Mouse (Mus musculus): Measurements from ENCODE around the gene Olfr1162.
"Not testable (repeated sequence)": the region's sequence is repeated elsewhere in the genome, so short reads cannot be mapped to it uniquely, and the experiment has no call there.

Olfr1162 gene

DNA sequence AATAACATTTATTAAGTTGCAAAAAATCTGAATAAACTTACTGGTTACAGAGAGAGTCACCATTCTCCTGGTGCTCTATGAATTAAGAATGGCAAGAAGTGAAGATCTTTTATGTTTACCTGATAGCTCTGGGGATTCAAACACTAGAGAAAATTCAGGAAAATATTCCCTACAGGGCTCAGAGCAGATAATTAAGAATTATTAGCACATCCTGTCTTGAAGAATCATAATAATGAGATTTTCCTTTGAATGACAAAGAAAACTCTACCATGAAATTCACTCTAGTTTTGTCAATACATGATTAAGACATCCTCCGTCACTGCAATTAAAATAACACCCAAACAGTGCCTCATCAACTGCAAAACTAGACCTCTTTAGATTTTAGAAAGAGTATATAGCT, at the start of gene Olfr1162:
Olfr1162 (minus strand) TSS at position 101 of the 400 bp plus-strand sequence.
- DNase-seq (ENCODE audit: low read depth, low spot score) = no peak

DNA sequence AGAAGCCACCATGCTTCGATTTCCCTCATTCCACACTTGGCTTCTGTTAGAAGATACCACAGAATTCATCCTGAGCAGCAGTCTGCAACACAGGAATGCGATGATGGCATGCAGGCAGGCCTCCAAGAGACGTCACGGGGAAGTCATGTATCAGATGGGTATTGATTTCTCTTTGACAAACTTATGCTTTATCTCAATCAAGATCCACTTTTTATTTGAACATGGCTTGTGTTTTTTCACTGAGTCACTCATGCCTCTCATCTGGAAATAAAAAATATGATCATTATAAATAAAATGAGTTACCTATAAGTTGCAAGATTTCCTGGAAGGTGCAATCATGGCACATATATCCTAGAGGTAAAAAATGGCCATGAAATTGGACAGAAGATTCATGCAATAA, 42.9 kb upstream of the Olfr1162 start, which contains the start of gene Olfr1164:
Olfr1164 (minus strand) TSS at position 101 of the 400 bp plus-strand sequence.
- DNase-seq (ENCODE audit: low read depth, low spot score) = no peak

DNA sequence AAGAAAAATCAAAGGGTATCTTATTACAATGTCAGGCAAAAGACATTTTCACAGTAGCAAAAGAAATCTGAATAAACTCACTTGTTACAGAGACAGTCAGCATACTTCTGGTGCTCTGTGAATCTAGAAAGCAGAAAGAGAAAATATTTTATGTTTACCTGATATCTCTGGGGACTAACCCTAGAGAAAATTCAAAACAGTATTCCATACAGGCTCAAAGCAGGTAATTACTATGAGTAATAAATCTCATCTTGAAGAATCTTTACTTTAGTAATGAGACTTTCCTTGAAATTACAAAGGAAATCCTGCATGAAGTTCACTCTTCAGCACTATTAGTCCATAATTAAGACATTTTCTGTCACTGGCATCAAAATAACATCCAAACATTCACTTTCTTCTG, 20.8 kb upstream of the Olfr1162 start, which contains the start of gene Olfr1163:
Olfr1163 (minus strand) TSS at position 101 of the 400 bp plus-strand sequence.
- no peak for DNase-seq (ENCODE audit: low read depth, low spot score)

DNA sequence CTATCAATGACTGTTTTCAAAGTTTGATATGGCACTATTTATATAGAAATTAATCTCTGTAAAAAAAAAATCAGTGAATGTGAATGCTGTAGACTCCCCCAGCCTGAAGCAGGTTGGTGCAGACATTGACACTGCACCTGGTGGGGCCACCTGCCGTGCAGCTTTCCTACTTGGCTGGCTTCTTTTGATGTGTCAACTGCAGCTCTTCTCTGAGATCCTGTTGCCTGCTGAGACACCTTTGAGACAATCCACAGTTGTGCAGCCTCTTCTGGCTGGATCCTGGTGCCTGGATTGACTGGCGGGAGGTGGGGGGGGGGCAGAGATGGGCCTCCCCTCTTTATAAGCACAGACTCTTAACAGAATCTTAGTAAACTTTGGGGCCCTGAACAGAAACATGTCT, 12.7 kb upstream of the Olfr1162 start:
- no peak for DNase-seq (ENCODE audit: low read depth, low spot score)

DNA sequence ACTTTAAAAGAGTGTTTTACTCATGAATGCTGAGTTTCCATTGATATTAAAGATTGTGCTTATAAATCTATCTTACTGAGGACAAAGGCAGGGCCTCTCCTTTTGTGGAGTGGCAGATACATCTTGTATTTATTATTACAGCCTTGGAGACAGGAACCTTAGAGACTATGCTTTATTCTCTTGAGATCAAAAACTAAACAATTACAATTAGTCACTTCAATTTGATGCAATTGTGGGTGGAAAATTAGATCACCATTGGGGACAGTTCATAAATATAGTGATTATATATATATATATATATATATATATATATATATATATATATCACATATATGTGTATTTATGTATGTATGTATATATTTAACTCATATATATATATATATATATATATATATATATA, 13.3 kb downstream of the Olfr1162 start, which contains the start of gene Olfr73:
Olfr73 (minus strand) TSS at position 101 of the 400 bp plus-strand sequence.
- no peak for DNase-seq (ENCODE audit: low read depth, low spot score)

DNA sequence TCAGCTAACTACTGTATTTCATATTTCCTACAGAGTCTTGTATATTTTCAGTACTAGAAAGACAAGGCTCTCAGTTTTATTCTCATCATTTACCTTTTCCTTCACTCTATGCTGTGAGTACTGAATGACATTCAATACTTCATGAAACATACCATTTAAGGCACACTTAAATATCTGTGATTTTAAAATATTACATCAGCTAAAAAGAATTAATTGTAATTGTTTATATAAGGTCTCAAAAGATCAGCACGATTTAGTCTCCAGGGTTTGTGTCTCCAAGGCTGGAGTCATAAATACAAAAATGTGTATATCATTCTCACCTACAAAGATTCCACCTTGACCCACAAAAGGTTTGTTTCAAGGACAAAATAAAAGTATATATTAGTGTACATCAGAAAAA, 28.5 kb downstream of the Olfr1162 start, which contains the start of gene Olfr1161:
Olfr1161 (plus strand) TSS at position 301 of the 400 bp plus-strand sequence.
- not testable (repeated sequence) for DNase-seq (ENCODE audit: low read depth, low spot score)

DNA sequence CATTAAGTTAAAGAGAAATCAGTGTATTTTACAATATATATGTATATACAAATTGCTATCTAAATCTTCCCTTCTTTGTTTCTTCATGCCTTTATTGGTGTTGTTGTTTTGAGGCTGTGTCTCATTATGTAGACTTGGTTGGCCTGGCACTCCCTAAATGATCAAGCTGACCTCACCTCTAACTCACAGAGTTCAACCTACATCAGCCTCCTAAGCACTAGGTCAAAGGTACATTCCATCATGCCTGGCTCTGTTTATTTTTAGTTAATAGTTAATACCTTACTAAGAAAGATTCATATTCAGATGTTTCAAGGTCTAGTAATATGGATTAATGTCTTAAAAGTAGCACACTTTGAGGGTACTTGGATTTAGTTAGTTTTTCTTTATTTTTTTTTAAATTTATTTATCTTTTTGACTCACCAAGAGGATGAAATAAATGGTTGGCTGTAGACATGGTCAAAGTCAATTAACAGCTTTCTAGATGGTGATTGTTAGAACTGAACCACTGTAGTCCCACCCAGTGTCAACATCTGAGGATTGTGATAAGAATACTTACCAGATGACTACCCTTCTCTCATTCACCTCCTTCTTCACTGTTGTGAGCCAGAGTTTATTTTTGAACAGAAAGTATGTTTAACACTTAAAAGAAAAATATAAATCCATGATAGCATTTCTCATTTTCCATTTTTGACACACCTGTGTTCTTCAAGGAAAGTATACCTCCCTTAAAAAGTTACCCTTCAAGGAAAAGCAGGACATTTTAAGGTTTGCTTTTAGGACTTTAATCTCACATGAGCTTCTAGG, 43.2 kb downstream of the Olfr1162 start, which contains the start of gene Olfr1160:
Olfr1160 (minus strand) TSS at position 754 of the 804 bp plus-strand sequence.
- DNase-seq (ENCODE audit: low read depth, low spot score) = no peak
